10 mouse cellular contexts compared by ENCODE assay signal in genomic region chr16:89517635-89518034, GRCm38 (mm10). TPM values are rescaled to one million over a fixed set of nuclear protein-coding genes. Genes with fewer than 3 reads are reported as not detected.
DNase-seq lines count a peak whose midpoint lies in the region; ATAC-seq and TF ChIP-seq lines count a peak whose summit lies in the region.
"Had no signal": no experiment of that assay in that cellular context is flagged by ENCODE, and none has a peak within 500 bp of the region (broad histone marks: within the 10 kb centered on the region; RNA-seq: fewer than 3 reads in every experiment).

No protein-coding gene starts in this region.

- H3K27me3 ChIP-seq in hindbrain, embryonic 10.5 days (ENCODE audit: insufficient read depth, poor library complexity, severe bottlenecking), result no peaks in the 10 kb centered on the region
- no peaks in the 10 kb centered on the region for H3K27me3 ChIP-seq in hindbrain, embryonic 14.5 days (ENCODE audit: control insufficient read depth, insufficient read depth, low read length)
- no peaks in the 10 kb centered on the region for H3K27me3 ChIP-seq in ES-Bruce4 (ENCODE audit: control insufficient read depth, insufficient read depth, low read length, poor library complexity, severe bottlenecking)
- H3K27me3 ChIP-seq in forebrain, embryonic 12.5 days, result no peaks in the 10 kb centered on the region

- H3K9ac ChIP-seq in hindbrain, embryonic 14.5 days, result no peak overlapping the region
- H3K9ac ChIP-seq in ES-Bruce4 (ENCODE audit: low read depth, poor library complexity, severe bottlenecking), result no peak overlapping the region
- H3K9ac ChIP-seq in forebrain, embryonic 12.5 days, result no peak overlapping the region

- H3K4me3 ChIP-seq in hindbrain, embryonic 10.5 days, result no peak overlapping the region
- no peak overlapping the region for H3K4me3 ChIP-seq in hindbrain, embryonic 14.5 days (replicated peaks; ENCODE audit: low read length)
- no peak overlapping the region for H3K4me3 ChIP-seq in ES-Bruce4 (ENCODE audit: low read depth, low read length)
- H3K4me3 ChIP-seq in forebrain, embryonic 12.5 days (replicated peaks), result no peak overlapping the region

- H3K9me3 ChIP-seq in hindbrain, embryonic 10.5 days, result no peaks in the 10 kb centered on the region
- H3K9me3 ChIP-seq in hindbrain, embryonic 14.5 days (ENCODE audit: control insufficient read depth, low read length), result no peaks in the 10 kb centered on the region
- H3K9me3 ChIP-seq in ES-Bruce4 (replicated peaks; ENCODE audit: control insufficient read depth, insufficient read depth, low read length, poor library complexity, severe bottlenecking), result peaks cover 4% of the 10 kb centered on the region; the same call in 1 of the 2 replicates
- no peaks in the 10 kb centered on the region for H3K9me3 ChIP-seq in forebrain, embryonic 12.5 days

- no peak overlapping the region for H3K27ac ChIP-seq in hindbrain, embryonic 10.5 days
- H3K27ac ChIP-seq in hindbrain, embryonic 14.5 days, result no peak overlapping the region
- H3K27ac ChIP-seq in ES-Bruce4 (ENCODE audit: insufficient read depth, low read length), result no peak overlapping the region
- no peak overlapping the region for H3K27ac ChIP-seq in forebrain, embryonic 12.5 days

- DNase-seq in hindbrain, embryonic 10.5 days (ENCODE audit: low spot score), result peak; percentile 28
- DNase-seq in hindbrain, embryonic 14.5 days (ENCODE audit: low spot score), result no peak
- DNase-seq in adrenal gland, postnatal 14 days, result peak; percentile 72
- peak; percentile 46 to 51 for DNase-seq in kidney, postnatal 25 days

- WGBS in hindbrain, embryonic 10.5 days, result 65% methylated on average over 9 of the region's 9 CpGs
- 64% methylated on average over 9 of the region's 9 CpGs for WGBS in hindbrain, embryonic 14.5 days
- 67% methylated on average over 9 of the region's 9 CpGs for WGBS in forebrain, embryonic 12.5 days

- no peaks in the 10 kb centered on the region for H3K36me3 ChIP-seq in hindbrain, embryonic 10.5 days
- no peaks in the 10 kb centered on the region for H3K36me3 ChIP-seq in hindbrain, embryonic 14.5 days (replicated peaks; ENCODE audit: control insufficient read depth, insufficient read depth)
- no peaks in the 10 kb centered on the region for H3K36me3 ChIP-seq in ES-Bruce4 (ENCODE audit: control insufficient read depth, insufficient read depth, low read length, poor library complexity, severe bottlenecking)
- no peaks in the 10 kb centered on the region for H3K36me3 ChIP-seq in forebrain, embryonic 12.5 days (replicated peaks)

- ATAC-seq in hindbrain, embryonic 14.5 days (ENCODE audit: low FRiP score), result no peak; the same call in 1 of the 2 replicates
- peak; percentile 69; the same call in 1 of the 2 replicates for ATAC-seq in forebrain, embryonic 12.5 days (ENCODE audit: low FRiP score)
- peak; percentile 74 for ATAC-seq in megakaryocyte-erythroid progenitor cell, adult 5-6 weeks (replicated peaks; ENCODE audit: low FRiP score, low TSS enrichment, poor library complexity, severe bottlenecking)
- ATAC-seq in erythroblast, adult 5-6 weeks (replicated peaks; ENCODE audit: low FRiP score, poor library complexity, severe bottlenecking), result no peak

- H3K4me2 ChIP-seq in hindbrain, embryonic 14.5 days (replicated peaks), result no peak overlapping the region
- no peak overlapping the region for H3K4me2 ChIP-seq in forebrain, embryonic 12.5 days

- TF ChIP-seq POLR2A in ES-Bruce4 (IDR thresholded peaks at IDR 0.05; ENCODE audit: insufficient read depth, low read length), result no peak

- TF ChIP-seq EP300 in ES-Bruce4 (IDR thresholded peaks at IDR 0.05; ENCODE audit: insufficient read depth, low read depth, low read length), result no peak

- TF ChIP-seq CTCF in ES-Bruce4 (IDR thresholded peaks at IDR 0.05; ENCODE audit: low read depth, low read length), result peak; percentile 81

- H3K4me1 ChIP-seq in hindbrain, embryonic 10.5 days (replicated peaks), result no peaks in the 10 kb centered on the region
- H3K4me1 ChIP-seq in hindbrain, embryonic 14.5 days (replicated peaks; ENCODE audit: control insufficient read depth, insufficient read depth, low read length), result no peaks in the 10 kb centered on the region
- H3K4me1 ChIP-seq in ES-Bruce4 (ENCODE audit: control insufficient read depth, insufficient read depth, low read length), result no peaks in the 10 kb centered on the region
- H3K4me1 ChIP-seq in forebrain, embryonic 12.5 days, result peaks cover 3% of the 10 kb centered on the region; the same call in 1 of the 2 replicates

RNA-seq across cellular contexts. Expression of gene Krtap7-1, which starts 9.5 kb away (rescaled TPM):
- polyA plus RNA-seq in hindbrain, embryonic 10.5 days (2016; fragmentation: Nextera tagmentation; extraction: Ambion mirVana), result not detected in 2 replicates
- polyA plus RNA-seq in hindbrain, embryonic 14.5 days (2014; fragmentation: Nextera tagmentation; extraction: Ambion mirVana), result not detected in 2 replicates
- not detected in 2 replicates for polyA plus RNA-seq in ES-Bruce4 (2011; ENCODE audit: insufficient read depth, insufficient read length, low read depth, missing spikeins)
- total RNA-seq in adrenal gland, postnatal 14 days (2021), result not detected in 2 replicates
- not detected in 2 replicates for polyA plus RNA-seq in forebrain, embryonic 12.5 days (2016; fragmentation: Nextera tagmentation; extraction: Ambion mirVana)
- not detected in 2 replicates for total RNA-seq in megakaryocyte-erythroid progenitor cell, adult 5-6 weeks (2014; fragmentation: Nextera tagmentation)
- total RNA-seq in megakaryocyte-erythroid progenitor cell, adult 5-6 weeks (2017), result not detected in 2 replicates
- total RNA-seq in erythroblast, adult 5-6 weeks (2015; ENCODE audit: low replicate concordance), result not detected in 2 replicates
- not detected in 2 replicates for total RNA-seq in erythroblast, adult 5-6 weeks (2017; ENCODE audit: low replicate concordance)
- total RNA-seq: layer of hippocampus, postnatal 25 days; neutrophil, adult 5-6 weeks had no signal

RNA-seq across cellular contexts. Expression of gene Krtap8-1, which starts 29.9 kb away (rescaled TPM):
- not detected in 2 replicates for polyA plus RNA-seq in hindbrain, embryonic 10.5 days (2016; fragmentation: Nextera tagmentation; extraction: Ambion mirVana)
- not detected in 2 replicates for polyA plus RNA-seq in hindbrain, embryonic 14.5 days (2014; fragmentation: Nextera tagmentation; extraction: Ambion mirVana)
- polyA plus RNA-seq in ES-Bruce4 (2011; ENCODE audit: insufficient read depth, insufficient read length, low read depth, missing spikeins), result not detected in 2 replicates
- not detected in 2 replicates for total RNA-seq in adrenal gland, postnatal 14 days (2021)
- polyA plus RNA-seq in forebrain, embryonic 12.5 days (2016; fragmentation: Nextera tagmentation; extraction: Ambion mirVana), result not detected in 2 replicates
- total RNA-seq in megakaryocyte-erythroid progenitor cell, adult 5-6 weeks (2014; fragmentation: Nextera tagmentation), result not detected in 2 replicates
- not detected in 2 replicates for total RNA-seq in megakaryocyte-erythroid progenitor cell, adult 5-6 weeks (2017)
- total RNA-seq in erythroblast, adult 5-6 weeks (2015; ENCODE audit: low replicate concordance), result not detected in 2 replicates
- total RNA-seq in erythroblast, adult 5-6 weeks (2017; ENCODE audit: low replicate concordance), result not detected in 2 replicates
- total RNA-seq: layer of hippocampus, postnatal 25 days; neutrophil, adult 5-6 weeks had no signal

RNA-seq across cellular contexts. Expression of gene Krtap11-1, which starts 53.3 kb away (rescaled TPM):
- polyA plus RNA-seq in hindbrain, embryonic 10.5 days (2016; fragmentation: Nextera tagmentation; extraction: Ambion mirVana), result not detected in 2 replicates
- not detected in 2 replicates for polyA plus RNA-seq in hindbrain, embryonic 14.5 days (2014; fragmentation: Nextera tagmentation; extraction: Ambion mirVana)
- not detected in 2 replicates for polyA plus RNA-seq in ES-Bruce4 (2011; ENCODE audit: insufficient read depth, insufficient read length, low read depth, missing spikeins)
- not detected in 2 replicates for total RNA-seq in adrenal gland, postnatal 14 days (2021)
- polyA plus RNA-seq in forebrain, embryonic 12.5 days (2016; fragmentation: Nextera tagmentation; extraction: Ambion mirVana), result not detected in 2 replicates
- not detected in 2 replicates for total RNA-seq in megakaryocyte-erythroid progenitor cell, adult 5-6 weeks (2014; fragmentation: Nextera tagmentation)
- not detected in 2 replicates for total RNA-seq in megakaryocyte-erythroid progenitor cell, adult 5-6 weeks (2017)
- not detected in 2 replicates for total RNA-seq in erythroblast, adult 5-6 weeks (2015; ENCODE audit: low replicate concordance)
- not detected in 2 replicates for total RNA-seq in erythroblast, adult 5-6 weeks (2017; ENCODE audit: low replicate concordance)
- total RNA-seq: layer of hippocampus, postnatal 25 days; neutrophil, adult 5-6 weeks had no signal

Comparison
In these comparisons a context has a peak if more than half of its experiments do, and no peak if none do; other contexts are left out.
1. ATAC-seq: peak in forebrain, embryonic 12.5 days (single experiment) and megakaryocyte-erythroid progenitor cell, adult 5-6 weeks (single experiment); none in hindbrain, embryonic 14.5 days (single experiment) and erythroblast, adult 5-6 weeks (single experiment).